Mouse (Mus musculus) testis, adult 2 months (tissue): ENCODE measurements around the gene Plch2.

Experiments
- CTCF ChIP-seq: fragments of 200-500 bp; IDR thresholded peaks from 2 replicates; pipeline ENCODE4 v1.5.1; 2012; ENCODE audit warnings: low read depth, mild to moderate bottlenecking, inconsistent platforms, low read length, moderate library complexity; ENCODE audit not compliant: control insufficient read depth, insufficient read depth, insufficient replicate concordance
- POLR2A ChIP-seq: fragments of 200-500 bp; IDR thresholded peaks from 2 replicates; pipeline ENCODE4 v1.6.1; 2012; ENCODE audit warnings: low read depth, mild to moderate bottlenecking, inconsistent platforms, low read length, moderate library complexity; ENCODE audit not compliant: control insufficient read depth

- TF ChIP-seq POLR2A (no peak), CTCF (peak; percentile 2; the same call in 1 of the 2 replicates)
Observed at GRCm38 (mm10) chr4:155065970-155066833, 9.6 kb upstream of the Plch2 start.
